Mouse (Mus musculus) granulocyte monocyte progenitor cell, adult 5-6 weeks (primary cell): ENCODE measurements around the gene Ttc39a. TPM values are rescaled to one million over a fixed set of nuclear protein-coding genes. Genes with fewer than 3 reads are reported as not detected.
A peak's percentile ranks its signal among the peaks of the same experiment; 100 is the strongest.

Experiments
- ATAC-seq: replicated peaks from 2 replicates; pipeline ENCODE4 v1.8.0; 2016; ENCODE audit warnings: mild to moderate bottlenecking, moderate TSS enrichment, inconsistent platforms; ENCODE audit not compliant: poor library complexity, severe bottlenecking
- total RNA-seq, 2 experiments: library from RNA; stranded (forward) in 1 of 2; stranded (reverse) in 1 of 2; fragments of 200-712, 200-1000 nt in 1 of 2; fragments of >200 nt in 1 of 2; fragmentation: Nextera tagmentation in 1 of 2; gene quantifications; 2 replicates each; pipeline ENCODE4 v1.2.3; 2014 to 2017

Gene Ttc39a
- total RNA-seq, 2 experiments from 2014 or later: 0.72 TPM; not detected in 1

GRCm38 (mm10) chr4:109445956-109446355, 39.5 kb downstream of the Ttc39a start:
- peak; percentile 21; the same call in 1 of the 2 replicates for ATAC-seq

GRCm38 (mm10) chr4:109448531-109448930, 42.1 kb downstream of the Ttc39a start:
- ATAC-seq: 0 out of 2 replicates have a peak, but pooled peaks have one; percentile 20

GRCm38 (mm10) chr4:109456821-109457220, 50.4 kb downstream of the Ttc39a start:
- peak; percentile 70 for ATAC-seq

- no peak for ATAC-seq
Observed at GRCm38 (mm10) chr4:109460421-109461179, 54.2 kb downstream of the Ttc39a start.

GRCm38 (mm10) chr4:109463892-109464291, 57.5 kb downstream of the Ttc39a start:
- ATAC-seq: no peak

GRCm38 (mm10) chr4:109467687-109468086, 61.3 kb downstream of the Ttc39a start:
- ATAC-seq: no peak

- no peak for ATAC-seq
Observed at GRCm38 (mm10) chr4:109471606-109472005, 65.2 kb downstream of the Ttc39a start.

GRCm38 (mm10) chr4:109472566-109472965, 66.1 kb downstream of the Ttc39a start:
- no peak for ATAC-seq

- no peak for ATAC-seq
Observed at GRCm38 (mm10) chr4:109475078-109475477, 68.7 kb downstream of the Ttc39a start.

GRCm38 (mm10) chr4:109475577-109476553, 69.4 kb downstream of the Ttc39a start:
- peak; percentile 38 for ATAC-seq

- peak; percentile 80 for ATAC-seq
Observed at GRCm38 (mm10) chr4:109476554-109477014, 70.2 kb downstream of the Ttc39a start.

- ATAC-seq: no peak
Observed at GRCm38 (mm10) chr4:109477454-109477853, 71.0 kb downstream of the Ttc39a start.

GRCm38 (mm10) chr4:109481424-109481823, 75.0 kb downstream of the Ttc39a start:
- ATAC-seq: peak; percentile 73

- no peak for ATAC-seq
Observed at GRCm38 (mm10) chr4:109482701-109483100, 76.3 kb downstream of the Ttc39a start.

- ATAC-seq: peak; percentile 81
Observed at GRCm38 (mm10) chr4:109484621-109485020, 78.2 kb downstream of the Ttc39a start, which contains the start of gene Rnf11. TSS of gene Rnf11 (minus strand) at chr4:109484728.

GRCm38 (mm10) chr4:109488812-109489211, 82.4 kb downstream of the Ttc39a start:
- no peak for ATAC-seq

GRCm38 (mm10) chr4:109493581-109493980, 87.2 kb downstream of the Ttc39a start:
- ATAC-seq: no peak
